Mouse (Mus musculus): Measurements from ENCODE around the gene Clca2.

DNA sequence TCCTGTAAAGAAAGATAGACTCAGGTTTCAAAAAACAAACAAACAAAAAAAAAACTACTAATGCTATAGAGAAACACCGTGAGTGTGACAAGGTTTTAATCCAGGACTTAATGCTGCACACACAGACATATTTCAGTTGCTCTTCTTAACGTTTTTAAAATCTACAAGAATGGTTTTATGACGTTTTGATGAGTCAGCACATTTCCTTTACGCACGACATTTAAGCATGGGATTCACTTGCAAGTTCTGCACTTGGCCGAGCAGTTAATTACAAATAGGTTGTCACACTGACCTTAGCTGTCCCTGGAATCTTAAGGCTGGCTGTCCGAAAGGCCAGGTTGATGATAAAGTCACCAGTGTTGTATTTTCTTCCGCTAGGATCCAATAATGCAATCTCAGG lies 18.3 kb downstream of the Clca2 start:
- no peak for TF ChIP-seq CTCF (IDR thresholded peaks at IDR 0.05; ENCODE audit: low read depth, low read length)
- TF ChIP-seq POLR2A (IDR thresholded peaks at IDR 0.05; ENCODE audit: borderline replicate concordance, low read depth, low read length) = no peak

Measured in bone marrow macrophage, adult 2 months (primary cell).